Comparison of ENCODE assay signal across 8 mouse cellular contexts in the genomic region with DNA sequence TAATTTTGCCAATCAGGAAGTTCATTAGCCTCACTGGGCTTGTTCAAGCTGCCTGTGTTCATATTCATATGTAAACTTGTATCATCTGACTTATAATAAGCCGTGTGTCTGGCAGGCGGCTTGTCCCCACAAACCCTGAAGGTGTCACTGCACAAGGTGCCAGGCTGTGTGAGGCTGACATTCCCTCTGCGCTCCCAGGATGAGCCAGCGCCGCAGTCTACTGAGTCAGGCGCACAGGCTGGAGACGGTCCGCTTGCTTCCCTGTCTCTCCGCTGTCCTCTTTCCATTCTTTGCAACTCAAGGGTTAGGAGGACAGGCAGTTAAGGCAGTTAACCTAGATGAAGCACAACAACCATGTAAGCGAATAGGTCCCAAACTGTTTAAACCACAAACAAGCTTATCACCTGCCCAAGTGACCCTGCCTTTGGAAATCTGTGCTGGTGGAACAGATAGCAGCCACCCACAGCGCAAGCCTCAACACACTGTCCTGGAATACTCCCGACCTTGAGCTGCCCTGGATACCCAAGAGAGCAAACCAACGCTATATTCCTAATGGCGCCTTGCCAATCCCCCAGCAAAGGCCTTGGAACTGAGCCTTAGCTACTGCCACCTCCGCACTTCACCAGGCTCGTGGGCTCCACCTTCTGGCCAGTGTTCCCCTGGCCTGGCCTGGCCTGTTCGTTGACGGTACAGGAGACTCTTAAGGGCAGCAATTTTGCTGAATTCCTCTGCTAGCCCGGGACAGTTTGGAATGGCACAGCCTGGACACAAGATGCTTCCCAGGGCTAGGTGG. TPM values are rescaled to one million over a fixed set of nuclear protein-coding genes. Genes with fewer than 3 reads are reported as not detected.
A peak's percentile ranks its signal among the peaks of the same experiment; 100 is the strongest.
DNase-seq lines count a peak whose midpoint lies in the region; ATAC-seq lines count a peak whose summit lies in the region.

No protein-coding gene starts in this region.

- no peak overlapping the region for H3K27ac ChIP-seq in embryonic facial prominence, embryonic 12.5 days
- no peak overlapping the region for H3K27ac ChIP-seq in limb, embryonic 12.5 days
- no peak overlapping the region for H3K27ac ChIP-seq in midbrain, embryonic 14.5 days (replicated peaks; ENCODE audit: low read depth, low read length)

- no peak overlapping the region for H3K4me2 ChIP-seq in embryonic facial prominence, embryonic 12.5 days (replicated peaks)
- H3K4me2 ChIP-seq in limb, embryonic 12.5 days: no peak overlapping the region
- H3K4me2 ChIP-seq in midbrain, embryonic 14.5 days (ENCODE audit: low read length): no peak overlapping the region

- no peaks in the 10 kb centered on the region for H3K36me3 ChIP-seq in embryonic facial prominence, embryonic 12.5 days
- no peaks in the 10 kb centered on the region for H3K36me3 ChIP-seq in limb, embryonic 12.5 days
- no peaks in the 10 kb centered on the region for H3K36me3 ChIP-seq in midbrain, embryonic 14.5 days (ENCODE audit: control insufficient read depth, insufficient read depth, low read length)

- no peak overlapping the region for H3K4me3 ChIP-seq in embryonic facial prominence, embryonic 12.5 days
- no peak overlapping the region for H3K4me3 ChIP-seq in limb, embryonic 12.5 days (replicated peaks)
- H3K4me3 ChIP-seq in midbrain, embryonic 14.5 days (replicated peaks; ENCODE audit: low read depth, low read length): no peak overlapping the region

- no peaks in the 10 kb centered on the region for H3K4me1 ChIP-seq in embryonic facial prominence, embryonic 12.5 days
- H3K4me1 ChIP-seq in limb, embryonic 12.5 days (replicated peaks): no peaks in the 10 kb centered on the region
- H3K4me1 ChIP-seq in midbrain, embryonic 14.5 days (ENCODE audit: control insufficient read depth, insufficient read depth, low read length): no peaks in the 10 kb centered on the region

- peak; percentile 80 for ATAC-seq in embryonic facial prominence, embryonic 12.5 days (ENCODE audit: insufficient number of reproducible peaks, insufficient read depth, low FRiP score, low TSS enrichment)
- peak; percentile 82 for ATAC-seq in limb, embryonic 12.5 days (ENCODE audit: insufficient number of reproducible peaks, insufficient read depth, low FRiP score, low TSS enrichment, low read depth)
- peak; percentile 53 for ATAC-seq in midbrain, embryonic 14.5 days (ENCODE audit: low FRiP score, low TSS enrichment)

- H3K27me3 ChIP-seq in embryonic facial prominence, embryonic 12.5 days: no peaks in the 10 kb centered on the region
- H3K27me3 ChIP-seq in limb, embryonic 12.5 days: no peaks in the 10 kb centered on the region
- H3K27me3 ChIP-seq in midbrain, embryonic 14.5 days (ENCODE audit: control insufficient read depth, insufficient read depth, low read length): no peaks in the 10 kb centered on the region

- no peak overlapping the region for H3K9ac ChIP-seq in embryonic facial prominence, embryonic 12.5 days
- no peak overlapping the region for H3K9ac ChIP-seq in limb, embryonic 12.5 days (replicated peaks)
- H3K9ac ChIP-seq in midbrain, embryonic 14.5 days (replicated peaks; ENCODE audit: low read length): no peak overlapping the region

- 59% methylated on average over 19 of the region's 19 CpGs for WGBS in embryonic facial prominence, embryonic 12.5 days
- 59% methylated on average over 19 of the region's 19 CpGs for WGBS in limb, embryonic 12.5 days
- 61% methylated on average over 19 of the region's 19 CpGs for WGBS in midbrain, embryonic 14.5 days

- peak; percentile 78 for DNase-seq in 416B (ENCODE audit: low read depth)
- DNase-seq in adrenal gland, postnatal 14 days: peak; percentile 95
- peak; percentile 85 for DNase-seq in heart, adult 8-10 months (ENCODE audit: low spot score)
- peak; percentile 85 to 89 for DNase-seq in kidney, adult 8-10 months
- peak; percentile 84 for DNase-seq in midbrain, embryonic 14.5 days
- peak; percentile 59 to 75 for DNase-seq in spleen, postnatal 14 days (ENCODE audit: low spot score in 2 of 2)

- H3K9me3 ChIP-seq in embryonic facial prominence, embryonic 12.5 days: no peaks in the 10 kb centered on the region
- H3K9me3 ChIP-seq in limb, embryonic 12.5 days: no peaks in the 10 kb centered on the region
- no peaks in the 10 kb centered on the region for H3K9me3 ChIP-seq in midbrain, embryonic 14.5 days (ENCODE audit: control insufficient read depth, low read length)

RNA-seq across cellular contexts. Expression of a gene that starts 45.3 kb away (rescaled TPM):
- not detected in 2 replicates for total RNA-seq in adrenal gland, postnatal 14 days (2021)
- polyA plus RNA-seq in embryonic facial prominence, embryonic 12.5 days (2016; fragmentation: Nextera tagmentation; extraction: Ambion mirVana): 0.10 and 0.18 TPM in 2 replicates
- total RNA-seq in heart, adult 8-10 months (2022): not detected
- not detected in 2 replicates for polyA plus RNA-seq in limb, embryonic 12.5 days (2016; fragmentation: Nextera tagmentation; extraction: Ambion mirVana)
- polyA plus RNA-seq in midbrain, embryonic 14.5 days (2014; fragmentation: Nextera tagmentation; extraction: Ambion mirVana): not detected in 2 replicates
